8 mouse cellular contexts compared by ENCODE assay signal in the genomic region with DNA sequence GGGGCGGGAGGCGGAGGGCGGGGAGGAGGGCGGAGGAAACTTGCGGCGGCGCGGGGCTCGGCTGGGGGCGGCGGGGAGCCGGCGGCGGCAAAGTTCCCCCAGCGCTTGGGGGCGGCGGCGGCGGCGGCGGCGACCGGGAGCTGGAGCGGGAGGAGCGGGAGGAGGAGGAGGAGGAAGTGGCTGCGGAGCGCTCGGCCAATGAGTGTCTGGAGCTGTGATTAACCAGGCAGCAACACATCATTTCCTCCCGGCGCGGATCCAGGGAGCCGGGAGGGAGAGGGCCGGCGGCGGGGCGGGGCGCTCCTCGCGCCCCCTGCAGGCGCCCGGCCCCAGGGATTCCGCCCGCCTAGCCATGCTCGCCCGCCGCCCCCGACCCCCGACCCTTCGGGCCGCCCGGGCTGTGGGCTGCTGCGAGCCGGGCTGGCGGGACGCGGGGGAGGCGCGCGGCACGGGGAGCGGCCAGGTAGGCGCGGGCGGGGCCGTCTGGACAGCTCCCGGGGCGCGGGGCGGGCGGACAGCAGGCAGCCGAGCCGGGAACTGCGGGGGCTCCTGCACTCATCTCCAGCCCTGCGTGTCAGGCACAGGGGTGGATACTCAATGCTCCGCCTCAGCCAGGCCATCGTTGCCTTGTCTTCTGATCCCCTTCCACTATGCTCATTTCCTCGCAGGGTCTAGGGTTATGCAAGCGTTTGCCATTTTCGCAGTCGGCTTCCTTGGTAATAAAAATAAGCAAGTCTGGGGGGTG. TPM values are rescaled to one million over a fixed set of nuclear protein-coding genes. Genes with fewer than 3 reads are reported as not detected.
DNase-seq lines count a peak whose midpoint lies in the region; ATAC-seq lines count a peak whose summit lies in the region.

A gene (minus strand): TSS at position 92 of the 745 bp plus-strand sequence.
A gene (plus strand): TSS at position 233 of the 745 bp plus-strand sequence.

- peak; percentile 92 for DNase-seq in adipocyte (ENCODE audit: low spot score)
- DNase-seq in gastrocnemius, postnatal 14 days = peak; percentile 92
- peak; percentile 89 to 91 for DNase-seq in left cerebral cortex, postnatal 14 days (ENCODE audit: low spot score in 2 of 2)
- peak; percentile 88 for DNase-seq in right cerebral cortex, postnatal 25 days
- no peak for DNase-seq in natural killer cell, adult 2 months (ENCODE audit: low spot score in 2 of 2)

- ATAC-seq in common myeloid progenitor, adult 5-6 weeks (replicated peaks; ENCODE audit: low read depth, poor library complexity, severe bottlenecking) = peak; percentile 87
- ATAC-seq in inflammation-experienced regulatory T-cells, adult 6 months = peak; percentile 36
- peak; percentile 86 for ATAC-seq in megakaryocyte progenitor cell, adult 5-6 weeks (replicated peaks; ENCODE audit: poor library complexity)

- intact Hi-C loops in gastrocnemius, postnatal 14 days (cut with DNase I; ENCODE audit: low total_unique reads) = loop anchor here (5.0 kb wide), 1 partner anchor 80 kb away; no protein-coding TSS in a partner anchor
- intact Hi-C loops in left cerebral cortex, postnatal 14 days (cut with DNase I) = loop anchor here (5.0 kb wide), 3 partner anchors 75 to 100 kb away; no protein-coding TSS in a partner anchor

RNA-seq across cellular contexts. Expression of the first gene that starts in this region (rescaled TPM):
- 1.5 and 3.0 TPM in 2 replicates for total RNA-seq in common myeloid progenitor, adult 5-6 weeks (2017)
- 10 to 100 TPM; 10.4 to 18.4 TPM for total RNA-seq in gastrocnemius, postnatal 14 days (2021)
- under 1 TPM; 0.27 to 0.39 (median 0.32) TPM for polyA plus RNA-seq in inflammation-experienced regulatory T-cells, adult 6 months (2017; shearing (Covaris generic))
- 10 to 100 TPM; 32.7 to 33.8 TPM for total RNA-seq in left cerebral cortex, postnatal 14 days (2021)
- 2.3 and 3.5 TPM in 2 replicates for total RNA-seq in megakaryocyte progenitor cell, adult 5-6 weeks (2015)
- total RNA-seq in megakaryocyte progenitor cell, adult 5-6 weeks (2017) = 0.87 and 0.88 TPM in 2 replicates

RNA-seq across cellular contexts. Expression of the second gene that starts in this region (rescaled TPM):
- 1.6 TPM in 1 of 2 replicates, not detected in the other for total RNA-seq in common myeloid progenitor, adult 5-6 weeks (2017)
- total RNA-seq in gastrocnemius, postnatal 14 days (2021) = 1 to 10 TPM in 1 of 2 experiments, under 1 TPM in 1; 0.86 to 1.3 TPM
- polyA plus RNA-seq in inflammation-experienced regulatory T-cells, adult 6 months (2017; shearing (Covaris generic)) = under 1 TPM in 1 of 3 experiments, not detected in 2; 0.15 TPM
- 10 to 100 TPM; 16.7 to 19.4 TPM for total RNA-seq in left cerebral cortex, postnatal 14 days (2021)
- total RNA-seq in megakaryocyte progenitor cell, adult 5-6 weeks (2015) = 0.37 and 0.64 TPM in 2 replicates
- not detected in 2 replicates for total RNA-seq in megakaryocyte progenitor cell, adult 5-6 weeks (2017)

Comparison
In these comparisons a context has a peak if more than half of its experiments do, and no peak if none do; other contexts are left out.
1. Peak in ATAC-seq in inflammation-experienced regulatory T-cells, adult 6 months; RNA of the genes that start here not detected or under 1 TPM.
2. DNase-seq: peak in adipocyte (single experiment), gastrocnemius, postnatal 14 days (single experiment), left cerebral cortex, postnatal 14 days (2 of 2) and right cerebral cortex, postnatal 25 days (single experiment); none in natural killer cell, adult 2 months (0 of 2).
3. ATAC-seq: peak in every context shown above with its lines; median percentile 87 in common myeloid progenitor, adult 5-6 weeks; 86 in megakaryocyte progenitor cell, adult 5-6 weeks; 36 in inflammation-experienced regulatory T-cells, adult 6 months.